Mouse (Mus musculus): ENCODE data around the gene Catsperd. TPM values are rescaled to one million over a fixed set of nuclear protein-coding genes. Genes with fewer than 3 reads are reported as not detected.

Catsperd gene
- polyA plus RNA-seq, 1 experiment from 2014 or later, result 0.81 TPM

DNA sequence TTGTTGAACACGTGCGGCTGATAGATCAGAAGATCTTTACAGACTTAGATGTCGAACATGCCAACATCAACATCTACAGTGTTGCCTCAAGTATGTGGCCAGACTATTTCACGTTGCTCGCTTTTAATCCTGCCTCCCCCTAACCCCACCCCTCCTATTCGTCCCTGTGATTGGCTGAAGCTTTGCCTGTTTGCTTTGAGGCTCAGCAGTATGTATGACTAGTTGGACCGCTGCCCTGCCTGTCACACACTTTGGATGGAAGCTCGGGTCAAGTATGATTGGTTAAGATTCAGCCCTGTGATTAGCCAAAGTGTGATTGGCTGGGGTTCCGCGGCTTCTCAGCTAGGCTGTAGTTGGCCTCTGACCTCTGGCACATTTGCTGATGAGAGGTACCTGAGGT lies 23.9 kb downstream of the Catsperd start:
- H3K4me3 ChIP-seq, result no peak overlapping the region
- DNase-seq (ENCODE audit: extremely low spot score, low spot score), result no peak
- H3K36me3 ChIP-seq (replicated peaks), result no peaks in the 10 kb centered on the region
- H3K4me1 ChIP-seq, result 0 out of 2 replicates have a peak, but pooled peaks cover 3% of the 10 kb centered on the region
- H3K27ac ChIP-seq, result no peak overlapping the region
- H3K27me3 ChIP-seq (ENCODE audit: poor library complexity, severe bottlenecking), result no peaks in the 10 kb centered on the region
- no peaks in the 10 kb centered on the region for H3K9me3 ChIP-seq
- 44% methylated on average over 10 of the region's 10 CpGs for WGBS

DNA sequence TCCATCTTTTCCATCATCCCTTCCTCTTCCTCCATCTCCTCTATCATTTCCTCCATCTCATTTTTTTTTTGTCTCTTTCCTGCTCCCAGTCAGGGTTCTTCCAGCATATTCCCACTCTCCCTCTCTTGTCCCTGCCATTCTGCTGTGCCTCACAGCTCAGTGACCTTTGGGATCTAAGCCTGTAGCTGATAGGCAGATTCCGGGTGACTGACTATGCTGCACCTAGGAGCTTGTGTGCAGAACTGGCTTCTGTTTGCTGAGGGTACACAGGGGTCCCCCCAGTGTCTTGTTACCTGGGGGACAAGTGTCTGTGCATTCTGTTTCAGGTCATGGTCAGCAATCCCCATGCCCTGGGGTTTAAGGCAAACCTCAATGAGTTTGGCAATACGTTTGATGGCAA lies 26.8 kb downstream of the Catsperd start:
- Histone ChIP-seq H3K27ac (no peak overlapping the region), H3K4me3 (no peak overlapping the region), H3K27me3 (ENCODE audit: poor library complexity, severe bottlenecking) (no peaks in the 10 kb centered on the region), H3K9me3 (no peaks in the 10 kb centered on the region), H3K4me1 (0 out of 2 replicates have a peak, but pooled peaks cover 4% of the 10 kb centered on the region), H3K36me3 (replicated peaks) (no peaks in the 10 kb centered on the region)
- no peak for DNase-seq (ENCODE audit: extremely low spot score, low spot score)
- 78% methylated on average over 2 of the region's 2 CpGs for WGBS

DNA sequence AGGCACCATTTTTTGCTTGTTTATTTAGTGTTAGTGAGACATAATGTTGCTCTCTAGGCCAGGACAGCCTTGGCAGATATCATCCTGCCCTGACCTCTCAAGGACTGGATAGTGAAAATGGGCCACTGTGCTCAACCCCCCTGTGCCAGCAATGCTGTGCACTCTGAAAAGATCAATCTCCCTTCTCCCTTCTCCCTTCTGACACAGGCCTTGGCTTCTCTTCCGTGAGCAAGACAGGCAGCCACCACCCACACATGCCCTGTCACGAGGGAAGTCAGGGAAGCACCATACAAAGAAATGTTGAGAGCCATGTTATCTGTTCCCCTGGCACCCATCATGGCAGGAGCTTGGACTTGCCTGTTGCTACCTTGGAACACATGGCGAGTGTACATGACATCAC lies 27.4 kb downstream of the Catsperd start:
- Histone ChIP-seq H3K4me1 (0 out of 2 replicates have a peak, but pooled peaks cover 5% of the 10 kb centered on the region), H3K36me3 (replicated peaks) (no peaks in the 10 kb centered on the region), H3K4me3 (no peak overlapping the region), H3K27ac (no peak overlapping the region), H3K27me3 (ENCODE audit: poor library complexity, severe bottlenecking) (no peaks in the 10 kb centered on the region), H3K9me3 (no peaks in the 10 kb centered on the region)
- no peak for DNase-seq (ENCODE audit: extremely low spot score, low spot score)
- WGBS, result 91% methylated on average over 3 of the region's 3 CpGs

DNA sequence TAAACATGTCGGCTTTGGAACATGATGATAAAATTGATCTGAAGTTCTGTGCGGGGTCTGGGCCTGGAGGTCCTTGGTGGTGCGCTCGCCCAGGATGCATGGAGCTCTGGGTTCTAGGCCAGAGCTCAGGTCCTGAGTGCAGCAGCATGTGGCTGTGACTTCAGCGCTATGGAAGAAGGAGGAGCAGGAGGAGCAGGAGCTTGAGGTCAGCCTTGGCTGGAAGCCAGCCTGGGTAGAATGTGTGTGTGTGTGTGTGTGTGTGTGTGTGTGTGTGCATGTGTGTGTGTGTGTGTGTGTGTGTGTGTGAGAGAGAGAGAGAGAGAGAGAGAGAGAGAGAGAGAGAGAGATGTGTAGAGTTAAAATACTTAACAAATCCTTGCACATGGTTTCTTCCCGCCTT lies 28.2 kb downstream of the Catsperd start:
- no peaks in the 10 kb centered on the region for H3K36me3 ChIP-seq (replicated peaks)
- no peaks in the 10 kb centered on the region for H3K27me3 ChIP-seq (ENCODE audit: poor library complexity, severe bottlenecking)
- peaks cover 12% of the 10 kb centered on the region; the same call in 1 of the 2 replicates for H3K4me1 ChIP-seq
- WGBS, result 91% methylated on average over 6 of the region's 6 CpGs
- H3K4me3 ChIP-seq, result no peak overlapping the region
- H3K27ac ChIP-seq, result no peak overlapping the region
- no peak for DNase-seq (ENCODE audit: extremely low spot score, low spot score)
- no peaks in the 10 kb centered on the region for H3K9me3 ChIP-seq

DNA sequence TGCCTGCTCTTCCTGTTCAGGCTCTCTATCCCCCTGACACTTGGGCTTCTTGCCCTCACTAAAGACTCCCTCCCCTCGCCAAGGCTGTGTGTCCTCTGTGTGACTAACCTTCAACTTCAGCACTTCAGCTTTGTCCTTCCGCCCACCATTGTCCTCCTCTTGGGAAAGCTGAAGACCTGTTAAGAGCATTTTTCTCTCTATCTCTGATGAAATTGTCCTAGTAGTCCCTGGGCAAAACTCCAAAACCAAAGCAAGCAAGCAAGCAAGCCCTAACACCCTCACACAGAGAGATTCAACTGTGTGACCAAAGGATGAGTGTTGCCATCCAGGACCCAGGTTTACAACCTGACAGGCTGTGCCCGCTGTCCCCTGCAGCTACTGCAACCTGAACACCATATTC lies 35.7 kb downstream of the Catsperd start:
- H3K27ac ChIP-seq, result peak overlapping the region; percentile 75
- 51% methylated on average over 3 of the region's 3 CpGs for WGBS
- peak overlapping the region; percentile 34 for H3K4me3 ChIP-seq

DNA sequence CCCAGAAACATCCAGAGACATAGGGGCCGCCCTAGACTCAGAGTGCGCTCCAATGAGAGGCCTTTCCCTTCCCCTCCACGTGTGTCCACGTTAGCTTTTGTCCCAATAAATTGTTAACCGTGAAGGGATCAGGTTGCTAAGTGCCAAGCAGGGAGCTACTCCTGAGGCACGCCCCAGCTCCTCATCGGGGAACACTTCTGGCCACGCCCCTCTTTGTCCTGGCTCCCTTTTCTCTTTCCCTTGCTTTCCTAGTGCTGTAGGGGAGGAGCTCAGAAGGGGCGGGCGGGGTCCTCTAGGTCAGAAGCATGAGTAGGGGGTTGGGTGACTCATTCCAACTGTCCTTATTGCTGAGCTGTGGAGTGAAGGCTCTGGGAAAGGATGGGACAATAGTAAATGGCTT lies 36.4 kb downstream of the Catsperd start:
- Histone ChIP-seq H3K36me3 (replicated peaks) (no peaks in the 10 kb centered on the region), H3K4me1 (peaks cover 37% of the 10 kb centered on the region), H3K9me3 (no peaks in the 10 kb centered on the region), H3K27ac (peak overlapping the region; percentile 75), H3K27me3 (ENCODE audit: poor library complexity, severe bottlenecking) (peaks cover 20% of the 10 kb centered on the region), H3K4me3 (peak overlapping the region; percentile 34)
- WGBS, result 2% methylated on average over 10 of the region's 10 CpGs
- peak; percentile 60 for DNase-seq (ENCODE audit: extremely low spot score, low spot score)

More for the DNA sequence above, 35.7 kb downstream of the Catsperd start:
- DNase-seq (ENCODE audit: extremely low spot score, low spot score), result no peak
- peaks cover 20% of the 10 kb centered on the region for H3K27me3 ChIP-seq (ENCODE audit: poor library complexity, severe bottlenecking)
- peaks cover 33% of the 10 kb centered on the region for H3K4me1 ChIP-seq
- H3K9me3 ChIP-seq, result no peaks in the 10 kb centered on the region
- no peaks in the 10 kb centered on the region for H3K36me3 ChIP-seq (replicated peaks)

DNA sequence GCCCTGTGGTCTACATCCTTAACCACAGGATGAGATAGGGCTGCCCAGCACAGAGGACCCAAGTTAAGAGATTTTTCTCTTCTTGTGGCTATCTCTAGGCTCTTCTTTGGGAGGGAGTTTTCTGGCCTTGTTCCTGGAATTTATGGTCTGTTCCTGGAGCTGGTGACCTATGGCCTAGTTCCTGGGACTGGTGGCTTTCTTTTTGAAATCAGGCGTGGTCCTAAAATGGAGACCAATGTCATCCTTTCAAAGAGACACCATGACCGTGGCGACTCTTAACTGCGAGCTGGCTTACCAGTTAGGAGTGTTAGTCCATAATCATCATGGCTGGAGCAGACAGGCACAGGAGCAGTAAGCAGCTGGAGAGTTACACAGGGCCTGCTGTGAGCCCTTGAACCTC lies 38.4 kb downstream of the Catsperd start:
- Histone ChIP-seq H3K27me3 (ENCODE audit: poor library complexity, severe bottlenecking) (peaks cover 20% of the 10 kb centered on the region), H3K4me1 (peaks cover 29% of the 10 kb centered on the region), H3K36me3 (replicated peaks) (no peaks in the 10 kb centered on the region), H3K4me3 (no peak overlapping the region), H3K9me3 (no peaks in the 10 kb centered on the region), H3K27ac (no peak overlapping the region)
- 92% methylated on average over 4 of the region's 4 CpGs for WGBS
- DNase-seq (ENCODE audit: extremely low spot score, low spot score), result no peak

DNA sequence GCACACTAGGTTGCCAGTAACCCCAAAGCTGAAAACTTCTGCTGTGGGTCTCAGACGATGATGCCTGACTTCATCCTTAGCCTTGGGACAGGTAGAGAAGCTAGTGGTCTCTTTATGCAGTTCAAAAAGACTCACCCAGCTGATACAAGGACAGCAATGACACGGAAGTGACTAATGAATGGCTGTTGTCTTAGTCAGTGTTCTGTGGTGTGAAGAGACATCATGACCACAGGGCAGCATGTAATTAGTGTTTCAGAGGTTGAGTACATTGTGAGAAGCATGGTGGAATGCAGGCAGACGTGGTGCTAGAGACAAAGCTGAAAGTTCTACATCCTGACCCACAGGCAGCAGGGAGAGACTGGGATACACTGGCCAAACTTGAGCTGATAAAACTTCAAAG lies 39.6 kb downstream of the Catsperd start:
- 78% methylated on average over 3 of the region's 3 CpGs for WGBS
- H3K4me1 ChIP-seq, result peaks cover 33% of the 10 kb centered on the region

DNA sequence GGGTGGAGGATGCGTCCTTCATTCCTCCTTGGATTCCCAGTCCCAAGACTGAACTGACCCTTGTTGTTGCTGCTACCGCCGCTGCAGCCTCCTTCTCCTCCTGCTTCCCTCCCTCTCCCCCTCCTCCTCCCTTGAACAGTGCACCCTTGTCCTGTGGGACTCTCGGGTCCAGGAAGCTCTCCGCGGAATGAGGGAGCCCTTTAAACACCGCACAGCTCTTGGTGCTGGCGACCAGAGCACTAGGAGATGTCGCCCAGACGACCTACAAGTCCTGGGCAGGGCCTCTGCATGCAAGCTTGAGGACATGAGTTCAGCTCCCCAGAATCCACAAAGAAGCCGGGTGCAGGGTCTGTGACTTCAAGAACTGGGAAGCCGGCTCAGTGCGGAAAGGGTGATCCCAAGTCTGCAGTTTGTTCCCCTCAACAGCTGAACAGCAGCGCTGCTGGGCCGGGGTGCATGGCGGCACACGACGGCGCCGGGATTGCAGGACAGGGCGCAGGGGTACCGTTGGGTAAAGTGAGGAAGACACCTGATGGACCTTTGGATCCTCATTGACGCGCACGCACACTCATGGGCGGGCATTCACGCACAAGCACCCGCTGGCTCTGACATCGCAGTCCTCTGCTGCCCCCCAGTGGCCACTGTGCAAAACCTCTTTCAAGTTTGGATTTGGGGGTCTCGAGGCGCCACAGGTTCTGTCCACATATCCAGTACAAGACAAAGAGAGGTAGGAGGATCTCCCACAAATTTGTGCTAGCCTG lies 40.6 kb downstream of the Catsperd start:
- Histone ChIP-seq H3K4me1 (peaks cover 32% of the 10 kb centered on the region), H3K36me3 (replicated peaks) (0 out of 2 replicates have a peak, but pooled peaks cover 2% of the 10 kb centered on the region), H3K27me3 (ENCODE audit: poor library complexity, severe bottlenecking) (peaks cover 20% of the 10 kb centered on the region), H3K9me3 (no peaks in the 10 kb centered on the region), H3K4me3 (peak overlapping the region; percentile 59), H3K27ac (peak overlapping the region; percentile 74)
- peak; percentile 90 for DNase-seq (ENCODE audit: extremely low spot score, low spot score)
- 4% methylated on average over 31 of the region's 31 CpGs for WGBS

More for the DNA sequence above, 39.6 kb downstream of the Catsperd start:
- Histone ChIP-seq H3K27me3 (ENCODE audit: poor library complexity, severe bottlenecking) (peaks cover 20% of the 10 kb centered on the region), H3K27ac (no peak overlapping the region), H3K9me3 (no peaks in the 10 kb centered on the region), H3K36me3 (replicated peaks) (no peaks in the 10 kb centered on the region), H3K4me3 (no peak overlapping the region)
- no peak for DNase-seq (ENCODE audit: extremely low spot score, low spot score)

DNA sequence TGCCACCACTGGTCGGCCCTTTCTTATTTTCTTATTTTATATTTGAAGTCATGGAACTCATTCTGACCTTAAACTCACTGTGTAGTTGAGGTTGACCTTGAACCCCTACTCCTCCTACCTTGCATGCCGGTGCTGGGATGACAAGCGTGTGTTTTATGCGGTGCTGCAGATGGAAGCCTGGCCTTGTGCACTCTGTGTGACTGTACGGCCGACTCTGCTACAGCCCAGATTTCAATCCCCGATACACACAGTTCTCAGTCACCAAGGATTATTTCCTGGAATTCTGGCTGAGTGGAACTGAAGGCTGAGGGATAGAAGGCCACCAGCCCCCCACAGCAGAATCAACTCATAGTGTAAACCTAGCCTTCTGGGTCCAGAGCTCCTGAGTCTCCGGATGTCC lies 41.8 kb downstream of the Catsperd start:
- no peaks in the 10 kb centered on the region for H3K9me3 ChIP-seq
- no peak for DNase-seq (ENCODE audit: extremely low spot score, low spot score)
- WGBS, result 84% methylated on average over 8 of the region's 8 CpGs
- H3K27me3 ChIP-seq (ENCODE audit: poor library complexity, severe bottlenecking), result peaks cover 20% of the 10 kb centered on the region
- H3K4me3 ChIP-seq, result no peak overlapping the region
- H3K4me1 ChIP-seq, result peaks cover 30% of the 10 kb centered on the region
- H3K27ac ChIP-seq, result no peak overlapping the region
- H3K36me3 ChIP-seq (replicated peaks), result peaks cover 5% of the 10 kb centered on the region

DNA sequence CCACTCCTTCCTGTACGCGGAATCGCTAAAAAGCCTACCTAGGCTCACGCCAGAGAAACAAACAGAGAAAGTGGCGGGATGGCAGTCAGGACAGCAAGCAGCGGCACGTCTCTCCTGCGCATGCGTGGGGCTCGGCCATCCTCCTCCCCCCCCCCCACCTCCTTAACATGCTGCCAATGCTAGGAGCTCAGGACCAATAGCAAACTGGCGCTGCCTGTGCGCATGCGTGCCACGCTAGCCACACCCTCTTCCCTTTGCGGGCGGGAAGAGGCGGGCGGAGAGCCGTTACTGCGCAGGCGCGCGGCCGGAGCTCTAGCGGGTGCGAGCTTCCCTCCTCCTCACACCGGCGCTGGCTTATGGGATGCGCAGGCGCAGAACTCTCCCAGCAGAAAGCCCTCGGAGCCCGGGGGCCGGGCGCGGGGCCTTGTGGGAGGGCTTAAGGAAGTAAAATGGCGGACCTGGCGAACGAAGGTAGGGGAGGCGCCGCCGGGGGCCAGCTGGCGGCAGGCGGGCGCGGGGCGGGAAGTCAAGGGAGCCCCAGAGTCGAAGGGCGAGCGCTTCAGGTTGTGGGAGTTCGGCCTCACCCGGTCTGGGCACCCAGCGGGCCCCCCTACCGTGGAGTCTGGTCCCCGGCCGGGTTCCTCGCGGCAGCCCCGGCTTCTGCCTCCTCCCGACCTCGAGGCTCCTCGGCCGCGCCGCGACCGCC lies 45.2 kb downstream of the Catsperd start, which contains the start of gene Ranbp3:
Ranbp3 (plus strand) TSS at position 354 of the 706 bp plus-strand sequence.
- Histone ChIP-seq H3K36me3 (replicated peaks) (peaks cover 38% of the 10 kb centered on the region), H3K4me1 (peaks cover 46% of the 10 kb centered on the region), H3K9me3 (no peaks in the 10 kb centered on the region), H3K4me3 (peak within 1 kb of the TSS; percentile 84), H3K27ac (peak within 1 kb of the TSS; percentile 98), H3K27me3 (ENCODE audit: poor library complexity, severe bottlenecking) (peaks cover 6% of the 10 kb centered on the region)
- DNase-seq (ENCODE audit: extremely low spot score, low spot score), result peak; percentile 100
- WGBS, result under 1% methylated on average over 65 of the region's 66 CpGs

DNA sequence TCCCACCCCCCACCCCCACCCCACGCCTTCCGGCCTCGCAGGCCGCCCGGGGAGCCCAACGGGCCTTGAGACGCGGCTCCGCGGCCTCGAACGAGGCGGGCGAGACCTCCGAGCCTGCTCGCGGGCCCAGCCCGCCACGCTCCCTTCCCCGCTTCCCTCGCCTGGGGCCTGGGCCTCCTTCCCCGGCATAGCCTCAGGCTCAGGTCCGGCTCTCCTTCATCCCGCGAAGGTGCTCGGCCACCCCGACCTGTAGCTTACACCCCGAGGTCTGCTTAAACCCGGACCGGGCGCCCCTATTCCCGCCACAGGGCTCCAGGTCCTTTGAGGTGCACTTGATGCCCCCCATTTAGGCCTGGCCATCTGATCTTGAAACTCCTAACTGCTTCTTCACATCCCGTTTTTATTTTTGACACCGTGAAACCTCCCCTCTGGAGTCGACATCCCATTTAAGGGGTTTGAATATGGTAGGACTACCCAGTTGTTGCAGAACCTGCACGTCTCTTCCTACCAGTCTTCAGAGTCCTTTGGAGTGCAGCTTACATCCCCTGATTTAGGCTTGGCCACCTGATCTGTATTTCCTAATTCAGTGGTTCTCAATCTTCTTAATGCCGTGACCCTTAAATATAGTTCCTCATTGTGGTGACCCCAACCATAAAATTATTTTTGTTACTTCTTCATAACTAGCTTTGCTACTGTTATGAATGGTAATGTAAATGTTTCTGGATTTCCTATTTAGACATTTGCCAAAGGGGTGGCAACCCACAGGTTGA lies 45.9 kb downstream of the Catsperd start:
- Histone ChIP-seq H3K9me3 (no peaks in the 10 kb centered on the region), H3K27me3 (ENCODE audit: poor library complexity, severe bottlenecking) (no peaks in the 10 kb centered on the region), H3K4me3 (peak overlapping the region; percentile 84), H3K27ac (peak overlapping the region; percentile 98), H3K36me3 (replicated peaks) (peaks cover 44% of the 10 kb centered on the region), H3K4me1 (peaks cover 38% of the 10 kb centered on the region)
- DNase-seq (ENCODE audit: extremely low spot score, low spot score), result no peak
- WGBS, result 2% methylated on average over 37 of the region's 37 CpGs
